Mouse (Mus musculus) heart, postnatal 0 days (tissue): ENCODE measurements around the gene Car12.

Experiments
- CTCF ChIP-seq: IDR thresholded peaks from 2 replicates; pipeline ENCODE4 v1.5.1; 2016; ENCODE audit warnings: antibody characterized with exemption, control low read depth, low read depth
- EP300 ChIP-seq: IDR thresholded peaks from 2 replicates; pipeline ENCODE4 v1.6.1; 2016; ENCODE audit warnings: antibody characterized with exemption, low read depth

DNA sequence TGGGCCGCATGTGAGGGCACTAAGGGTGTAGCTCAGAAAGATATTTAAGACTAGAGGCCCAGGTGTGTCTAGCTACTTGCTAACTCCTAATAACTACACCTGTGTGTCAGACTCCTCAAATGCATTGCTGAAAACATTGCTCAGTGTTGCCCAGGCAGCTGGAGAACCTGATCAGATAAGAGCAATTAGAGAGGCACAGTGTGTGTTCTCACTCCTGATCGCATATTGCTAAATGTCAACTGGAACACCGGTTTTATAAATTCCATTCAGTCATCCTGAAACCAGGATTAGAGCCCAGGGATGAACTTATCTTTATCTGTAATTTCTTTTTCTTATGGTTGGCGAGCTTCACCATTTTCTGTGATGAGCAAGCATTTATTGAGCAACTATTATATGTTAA is 13.7 kb upstream of the Car12 start:
- no peak for TF ChIP-seq CTCF
- no peak for TF ChIP-seq EP300
